Mouse (Mus musculus) bone marrow, adult 2 months (tissue): ENCODE results near the gene Gm30191. TPM values are rescaled to one million over a fixed set of nuclear protein-coding genes. Genes with fewer than 3 reads are reported as not detected.
"Not testable (repeated sequence)": the region's sequence is repeated elsewhere in the genome, so short reads cannot be mapped to it uniquely, and the experiment has no call there.

Experiments
- H3K27ac ChIP-seq: fragments of 200-500 bp; 2 replicates; pipeline ENCODE4 v1.5.1; 2012; ENCODE audit warnings: low read depth, mild to moderate bottlenecking, control low read depth, inconsistent platforms, low read length; ENCODE audit not compliant: control insufficient read depth, poor library complexity, insufficient read depth
- H3K4me1 ChIP-seq: fragments of 200-500 bp; 2 replicates; pipeline ENCODE4 v1.6.1; 2011; ENCODE audit warnings: low read length; ENCODE audit not compliant: control insufficient read depth, insufficient read depth
- H3K4me3 ChIP-seq: fragments of 200-500 bp; replicated peaks from 2 replicates; pipeline ENCODE3; 2011; ENCODE audit warnings: mild to moderate bottlenecking, low read depth, low read length, control low read depth; ENCODE audit not compliant: control insufficient read depth
- CTCF ChIP-seq: fragments of 200-500 bp; IDR thresholded peaks from 2 replicates; pipeline ENCODE4 v1.5.1; 2011; ENCODE audit warnings: low read length, control low read depth; ENCODE audit not compliant: control insufficient read depth, insufficient read depth
- POLR2A ChIP-seq: fragments of 200-500 bp; IDR thresholded peaks from 2 replicates; pipeline ENCODE4 v1.6.1; 2011; ENCODE audit warnings: low read depth, mild to moderate bottlenecking, control low read depth, low read length, borderline replicate concordance; ENCODE audit not compliant: control insufficient read depth
- WGBS: fragments of 180-500 bp; shearing (Covaris S2); methylation state at CpG from one replicate; pipeline ENCODE4 v1.1.7; 2018; 5-methylcytosine and 5-hydroxymethylcytosine counted together
- polyA plus RNA-seq: library from polyadenylated mRNA; stranded (reverse); fragments of >200 nt; gene quantifications from 2 replicates; pipeline ENCODE4 v1.2.4, GENCODE M21; 2011; ENCODE audit warnings: low replicate concordance; ENCODE audit not compliant: missing spikeins, insufficient read depth, insufficient read length

The Gm30191 gene
- polyA plus RNA-seq, 1 experiment, result not detected

GRCm38 (mm10) chr4:134287168-134287564 is 40.4 kb downstream of the Gm30191 start:
- Histone ChIP-seq H3K4me3 (peak overlapping the region; percentile 99), H3K4me1 (peaks cover 2% of the 10 kb centered on the region; the same call in 1 of the 2 replicates), H3K27ac (peak overlapping the region; percentile 100)
- TF ChIP-seq POLR2A (peak; percentile 86; the same call in 1 of the 2 replicates), CTCF (no peak)
- under 1% methylated on average over 58 of the region's 59 CpGs for WGBS

DNA sequence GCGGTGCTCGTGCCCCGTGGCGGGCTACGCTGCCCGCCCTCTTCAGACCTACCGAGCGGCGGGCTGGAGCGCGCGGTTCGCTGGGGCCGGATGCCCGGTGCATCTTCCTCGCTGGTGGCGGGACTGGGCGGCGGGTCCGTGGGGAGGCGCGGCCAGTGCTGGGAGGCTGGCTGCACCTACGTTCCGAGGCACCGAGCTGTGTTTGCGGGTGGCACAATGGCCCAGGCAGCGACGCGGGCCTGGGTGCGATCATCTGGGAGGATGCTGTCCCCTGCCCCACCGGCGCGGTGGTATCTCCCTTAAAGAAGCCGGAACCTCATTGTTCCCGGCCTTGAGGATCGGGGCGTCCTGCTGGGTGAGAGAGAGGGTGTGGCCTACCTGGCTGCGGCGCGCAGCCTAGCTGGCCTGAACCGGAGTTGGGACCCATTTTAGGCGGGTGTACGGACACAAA is 40.9 kb downstream of the Gm30191 start, which contains the start of gene Pdik1l:
Gene Pdik1l (minus strand): TSS at position 321 of the 451 bp plus-strand sequence.
- Histone ChIP-seq H3K4me3 (peak within 1 kb of the TSS; percentile 99), H3K4me1 (peaks cover 2% of the 10 kb centered on the region; the same call in 1 of the 2 replicates), H3K27ac (peak within 1 kb of the TSS; percentile 100)
- WGBS, result under 1% methylated on average over 43 of the region's 43 CpGs
- TF ChIP-seq CTCF (no peak), POLR2A (peak; percentile 73; the same call in 1 of the 2 replicates)

DNA sequence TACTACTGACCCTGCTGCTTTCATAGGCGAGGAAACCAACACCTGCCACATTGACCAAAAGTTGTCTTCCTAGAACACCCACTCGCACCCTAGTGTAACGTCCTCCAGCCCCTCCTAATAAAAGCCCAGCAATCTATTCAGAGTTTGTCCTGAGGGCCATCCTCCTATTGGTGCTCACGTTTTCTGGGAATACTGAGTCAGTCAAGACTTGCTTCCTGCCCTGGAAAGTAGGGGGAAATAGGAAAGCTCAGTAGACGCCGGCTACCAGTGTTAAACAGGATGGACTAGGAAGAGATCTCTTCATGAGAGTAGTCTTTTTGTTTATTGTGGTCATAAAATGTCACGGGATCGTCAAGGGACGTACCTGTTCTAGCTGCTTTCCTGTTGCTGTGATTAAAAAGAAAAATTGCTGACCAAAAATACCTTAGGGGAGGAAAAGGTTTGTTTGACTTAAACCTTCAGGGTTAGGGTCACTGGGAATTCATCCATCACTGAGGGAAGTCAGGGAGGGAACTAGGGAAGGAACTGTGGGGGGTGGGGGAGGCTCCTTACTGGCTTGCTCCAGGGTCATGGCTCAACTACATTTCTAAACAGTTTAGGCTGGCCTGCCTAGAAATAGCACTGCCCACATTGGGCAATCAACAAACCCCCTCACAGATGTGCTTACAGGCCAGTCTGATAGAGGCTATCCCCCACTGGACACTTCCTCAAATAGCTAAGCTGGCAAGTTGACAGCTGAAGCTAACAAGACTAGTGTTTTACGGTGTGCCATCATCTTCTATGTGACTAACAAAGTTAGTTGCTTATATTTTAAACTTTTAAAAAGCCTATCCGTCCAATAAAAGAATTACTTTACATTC is 41.9 kb downstream of the Gm30191 start:
- H3K4me3 ChIP-seq, result peak overlapping the region; percentile 46
- 28% methylated on average over 11 of the region's 11 CpGs for WGBS

GRCm38 (mm10) chr4:134292067-134292466 is 45.3 kb downstream of the Gm30191 start:
- Histone ChIP-seq H3K4me1 (no peaks in the 10 kb centered on the region; the same call in 1 of the 2 replicates), H3K4me3 (no peak overlapping the region), H3K27ac (no peak overlapping the region)
- 16% methylated on average over 7 of the region's 7 CpGs for WGBS
- TF ChIP-seq CTCF (peak; percentile 93), POLR2A (no peak)

More for the DNA sequence above, 41.9 kb downstream of the Gm30191 start:
- peaks cover 2% of the 10 kb centered on the region; the same call in 1 of the 2 replicates for H3K4me1 ChIP-seq
- TF ChIP-seq POLR2A, result no peak
- no peak for TF ChIP-seq CTCF
- peak overlapping the region; percentile 100; the same call in 1 of the 2 replicates for H3K27ac ChIP-seq

DNA sequence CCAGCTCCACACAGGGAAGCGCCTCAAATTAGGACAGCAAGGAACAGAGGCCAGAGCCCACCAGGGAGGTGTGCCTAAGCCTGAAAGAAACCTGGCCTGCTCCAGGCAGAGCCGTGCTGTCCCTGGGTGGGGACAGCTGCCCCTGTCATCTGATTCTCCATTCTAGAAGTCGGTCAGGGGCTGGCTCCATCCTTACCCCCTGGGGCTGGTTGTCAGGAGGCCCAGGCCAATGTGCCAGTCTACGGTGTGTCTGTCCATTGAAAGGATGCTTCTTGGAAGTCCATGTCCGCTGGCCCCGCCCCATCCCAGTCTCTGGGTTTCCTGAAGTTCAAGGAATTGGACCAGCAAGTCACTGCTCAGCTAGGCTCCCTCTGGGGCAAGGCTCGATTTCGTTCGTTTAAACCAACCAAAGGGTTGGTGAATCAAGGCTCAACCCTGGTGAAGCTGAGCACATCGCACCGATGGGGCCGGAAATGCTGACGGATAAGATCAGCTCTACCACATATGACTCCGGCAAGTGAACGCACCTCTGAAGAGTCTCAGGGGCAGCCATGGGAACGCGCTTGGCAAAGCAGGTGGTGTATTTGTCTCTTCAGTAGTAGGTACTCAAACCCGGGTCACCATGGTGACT is 46.4 kb downstream of the Gm30191 start:
- WGBS, result 67% methylated on average over 18 of the region's 18 CpGs
- TF ChIP-seq POLR2A, result no peak
- TF ChIP-seq CTCF, result no peak
- Histone ChIP-seq H3K27ac (no peak overlapping the region), H3K4me1 (no peaks in the 10 kb centered on the region; the same call in 1 of the 2 replicates), H3K4me3 (no peak overlapping the region)

- Histone ChIP-seq H3K4me1 (no peaks in the 10 kb centered on the region; the same call in 1 of the 2 replicates), H3K4me3 (no peak overlapping the region), H3K27ac (no peak overlapping the region)
- TF ChIP-seq CTCF (no peak), POLR2A (no peak)
- WGBS, result 52% methylated on average over 9 of the region's 9 CpGs
Measured at GRCm38 (mm10) chr4:134293692-134294163, 47.0 kb downstream of the Gm30191 start.

- not testable (repeated sequence) for H3K27ac ChIP-seq, H3K4me1 ChIP-seq, H3K4me3 ChIP-seq
- WGBS, result 88% methylated on average over 4 of the region's 4 CpGs
Measured at GRCm38 (mm10) chr4:134296096-134296495, 49.4 kb downstream of the Gm30191 start.

GRCm38 (mm10) chr4:134296523-134296922 is 49.8 kb downstream of the Gm30191 start:
- 87% methylated on average over 4 of the region's 4 CpGs for WGBS
- Histone ChIP-seq H3K27ac (no peak overlapping the region), H3K4me1 (no peaks in the 10 kb centered on the region; the same call in 1 of the 2 replicates), H3K4me3 (no peak overlapping the region)
- TF ChIP-seq POLR2A, result no peak
- TF ChIP-seq CTCF, result no peak
